ENCODE assay signal across 31 mouse cellular contexts in the genomic region with DNA sequence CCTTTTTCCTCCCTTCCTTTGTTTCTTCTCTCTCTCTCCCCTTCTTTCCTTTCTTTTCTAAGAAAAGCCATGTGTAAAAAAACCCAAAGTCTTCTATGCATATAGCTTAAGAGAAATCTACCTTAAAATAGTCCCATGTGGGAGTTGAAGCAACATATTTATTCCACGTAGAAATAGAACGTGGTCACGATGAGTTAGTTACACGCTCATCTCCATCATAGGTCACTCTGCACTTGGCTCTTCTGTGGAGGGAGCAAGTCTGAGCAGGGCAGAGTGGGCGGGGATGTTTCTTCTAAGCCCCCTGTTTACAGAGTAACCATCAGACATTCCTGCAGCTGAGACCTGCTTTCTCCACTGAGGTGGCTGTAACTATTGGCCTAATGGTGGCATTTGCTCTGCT. TPM values are rescaled to one million over a fixed set of nuclear protein-coding genes. Genes with fewer than 3 reads are reported as not detected.
A peak's percentile ranks its signal among the peaks of the same experiment; 100 is the strongest.
DNase-seq lines count a peak whose midpoint lies in the region; ATAC-seq and TF ChIP-seq lines count a peak whose summit lies in the region.
"Had no signal": no experiment of that assay in that cellular context is flagged by ENCODE, and none has a peak within 500 bp of the region (broad histone marks: within the 10 kb centered on the region; RNA-seq: fewer than 3 reads in every experiment).

No protein-coding gene starts in this region.

- H3K4me3 ChIP-seq in kidney, embryonic 15.5 days (replicated peaks), result no peak overlapping the region
- no peak overlapping the region for H3K4me3 ChIP-seq in left cerebral cortex, adult 2 months
- H3K4me3 ChIP-seq in cortical plate, adult 2 months (ENCODE audit: insufficient read depth, low read length), result no peak overlapping the region
- H3K4me3 ChIP-seq: embryonic facial prominence, embryonic 10.5 days; embryonic facial prominence, embryonic 13.5 days; forebrain, embryonic 10.5 days; forebrain, embryonic 13.5 days; heart, adult 2 months; heart, embryonic 10.5 days; heart, embryonic 13.5 days had no signal

- no peak for DNase-seq in kidney, postnatal 14 days
- no peak for DNase-seq in left cerebral cortex, adult 2 months (ENCODE audit: extremely low spot score in 1 of 2, low spot score in 2 of 2)
- DNase-seq in left cerebral cortex, adult 18-20 months (ENCODE audit: low spot score in 2 of 2), result no peak
- peak; percentile 46 for DNase-seq in yolk sac, embryonic 10.5 days (ENCODE audit: low spot score)
- no peak for DNase-seq in gastrocnemius, postnatal 36 days
- DNase-seq: adrenal gland, adult 2 months; adrenal gland, postnatal 14 days; cerebellum, adult 11-12 months; cerebellum, adult 8-10 months; cerebellum, postnatal 10 days; cerebellum, postnatal 36 days; embryo, embryonic 11 days; gastrocnemius, postnatal 25 days; heart, adult 2 months; heart, postnatal 14 days; heart, postnatal 4 days had no signal

- H3K4me2 ChIP-seq in kidney, embryonic 15.5 days, result no peak overlapping the region
- H3K4me2 ChIP-seq: embryonic facial prominence, embryonic 13.5 days; forebrain, embryonic 13.5 days; heart, embryonic 13.5 days; hindbrain, embryonic 14.5 days had no signal

- intact Hi-C loops in left cerebral cortex, adult 2 months (cut with DNase I), result no loop called here
- intact Hi-C loops in gastrocnemius, postnatal 36 days (cut with DNase I), result no loop called here

- no peak for TF ChIP-seq POLR2A in cortical plate, adult 2 months (IDR thresholded peaks at IDR 0.05; ENCODE audit: extremely low read depth, insufficient read depth, low read length)

- H3K27me3 ChIP-seq in kidney, embryonic 15.5 days, result peaks cover 8% of the 10 kb centered on the region; the same call in 1 of the 2 replicates
- H3K27me3 ChIP-seq: embryonic facial prominence, embryonic 13.5 days; forebrain, embryonic 13.5 days had no signal

- TF ChIP-seq CTCF in left cerebral cortex, adult 2 months (IDR thresholded peaks at IDR 0.05), result no peak
- no peak for TF ChIP-seq CTCF in cortical plate, adult 2 months (IDR thresholded peaks at IDR 0.05; ENCODE audit: extremely low read depth, insufficient read depth, low read length)

- ATAC-seq in kidney, embryonic 15.5 days (replicated peaks; ENCODE audit: low FRiP score), result no peak
- ATAC-seq: CD4-positive, CD25-positive, alpha-beta regulatory T cell, adult 4 months; forebrain, embryonic 13.5 days; forebrain, embryonic 16.5 days; hindbrain, postnatal 0 days; inflammation-experienced regulatory T-cells, adult 6 months had no signal

- H3K9me3 ChIP-seq in kidney, embryonic 15.5 days (replicated peaks), result no peaks in the 10 kb centered on the region
- H3K9me3 ChIP-seq: embryonic facial prominence, embryonic 10.5 days; embryonic facial prominence, embryonic 13.5 days; forebrain, embryonic 10.5 days; forebrain, embryonic 13.5 days; heart, embryonic 10.5 days; heart, embryonic 13.5 days had no signal

- H3K4me1 ChIP-seq in kidney, embryonic 15.5 days, result peaks cover 67% of the 10 kb centered on the region
- peaks cover 26% of the 10 kb centered on the region for H3K4me1 ChIP-seq in cortical plate, adult 2 months (ENCODE audit: control insufficient read depth, insufficient read depth, low read length)
- H3K4me1 ChIP-seq: forebrain, embryonic 13.5 days had no signal

- peak overlapping the region; percentile 90 for H3K27ac ChIP-seq in kidney, embryonic 15.5 days
- peak overlapping the region; percentile 86 for H3K27ac ChIP-seq in left cerebral cortex, adult 2 months
- peak overlapping the region; percentile 75; the same call in 1 of the 2 replicates for H3K27ac ChIP-seq in cortical plate, adult 2 months (ENCODE audit: insufficient read depth, low read length)
- H3K27ac ChIP-seq: embryonic facial prominence, embryonic 10.5 days; forebrain, embryonic 10.5 days; forebrain, embryonic 13.5 days; heart, adult 2 months; heart, embryonic 10.5 days; heart, embryonic 13.5 days; hindbrain, embryonic 14.5 days; hindbrain, postnatal 0 days had no signal

- WGBS in kidney, embryonic 15.5 days, result 67% methylated on average over 5 of the region's 5 CpGs

- no peaks in the 10 kb centered on the region for H3K36me3 ChIP-seq in kidney, embryonic 15.5 days
- H3K36me3 ChIP-seq: embryonic facial prominence, embryonic 10.5 days; embryonic facial prominence, embryonic 13.5 days; forebrain, embryonic 10.5 days; heart, embryonic 10.5 days; heart, embryonic 13.5 days had no signal

- no peak overlapping the region for H3K9ac ChIP-seq in kidney, embryonic 15.5 days
- H3K9ac ChIP-seq: embryonic facial prominence, embryonic 13.5 days; forebrain, embryonic 13.5 days; heart, embryonic 13.5 days; hindbrain, embryonic 14.5 days had no signal

RNA-seq across cellular contexts. Expression of a gene that starts 27.1 kb away (rescaled TPM):
- polyA plus RNA-seq in kidney, embryonic 15.5 days (2015; fragmentation: Nextera tagmentation; extraction: Ambion mirVana), result 11.8 and 12.9 TPM in 2 replicates
- total RNA-seq in left cerebral cortex, adult 2 months (2021), result 100 to 1,000 TPM in 1 of 2 experiments, 10 to 100 TPM in 1; 58.6 to 100 TPM
- 10 to 100 TPM; 68.0 to 88.0 TPM for total RNA-seq in left cerebral cortex, adult 18-20 months (2021)
- polyA plus RNA-seq in cortical plate, adult 2 months (2012; rRNA removed), result 69.7 and 71.4 TPM in 2 replicates
- total RNA-seq in gastrocnemius, postnatal 36 days (2021), result 1 to 10 TPM; 2.0 to 2.7 TPM
- total RNA-seq: granulocyte monocyte progenitor cell, adult 5-6 weeks; MEL had no signal
- polyA plus RNA-seq: CD4-positive, CD25-positive, alpha-beta regulatory T cell, adult 4 months had no signal

Comparison
In these comparisons a context has a peak if more than half of its experiments do, and no peak if none do; other contexts are left out.
1. RNA of a gene that starts 27.1 kb away (total RNA-seq): 58.6 to 100 TPM in left cerebral cortex, adult 2 months and 68.0 to 88.0 TPM in left cerebral cortex, adult 18-20 months; 2.0 to 2.7 TPM in gastrocnemius, postnatal 36 days; every median in the first group is over 10 times any median in the second.
2. Peak in every context shown above with its lines, with median percentiles within 50 percentile points of each other: H3K27ac ChIP-seq.